Mouse (Mus musculus): ENCODE data around the gene Gm49358.

The Gm49358 gene

GRCm38 (mm10) chr10:86778398-86779116 lies 14.8 kb downstream of the Gm49358 start, which contains the start of gene Nt5dc3:
TSS of gene Nt5dc3 (plus strand) at chr10:86779005.
- DNase-seq (ENCODE audit: low read depth), result peak; percentile 89

DNA sequence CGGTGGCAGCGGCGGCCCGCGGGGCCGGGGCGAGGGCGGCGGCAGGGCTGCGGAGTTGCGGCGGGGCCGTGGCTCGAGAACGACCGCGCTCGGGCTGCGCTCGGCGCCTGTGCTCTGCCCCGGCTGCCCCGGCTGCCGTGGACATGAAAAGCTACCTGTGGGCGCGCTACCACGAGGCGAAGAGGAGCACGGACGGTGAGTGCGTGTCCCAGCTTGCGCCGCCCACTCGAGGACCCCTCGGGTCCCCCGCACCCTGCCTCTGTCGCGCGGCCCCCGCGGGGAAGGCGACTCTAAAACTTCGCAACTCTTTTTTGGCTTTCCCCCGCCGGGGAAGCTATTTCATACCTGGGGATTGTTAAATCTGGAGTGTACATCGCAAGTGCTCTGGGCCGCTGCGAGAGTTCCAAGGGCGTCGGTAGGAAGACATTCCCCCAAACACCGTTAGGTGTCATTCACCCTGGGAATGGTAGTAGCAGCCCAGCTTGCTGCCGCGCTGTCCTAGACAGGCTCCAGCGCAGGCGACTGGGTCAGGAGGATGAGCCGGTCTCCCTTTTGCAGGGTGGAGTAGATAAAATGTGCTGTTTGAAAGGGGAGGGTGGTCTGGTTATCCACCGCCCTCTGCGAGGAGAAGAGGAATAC lies 15.5 kb downstream of the Gm49358 start:
- no peak for DNase-seq (ENCODE audit: low read depth)

GRCm38 (mm10) chr10:86779816-86780500 lies 16.2 kb downstream of the Gm49358 start:
- DNase-seq (ENCODE audit: low read depth), result no peak

DNA sequence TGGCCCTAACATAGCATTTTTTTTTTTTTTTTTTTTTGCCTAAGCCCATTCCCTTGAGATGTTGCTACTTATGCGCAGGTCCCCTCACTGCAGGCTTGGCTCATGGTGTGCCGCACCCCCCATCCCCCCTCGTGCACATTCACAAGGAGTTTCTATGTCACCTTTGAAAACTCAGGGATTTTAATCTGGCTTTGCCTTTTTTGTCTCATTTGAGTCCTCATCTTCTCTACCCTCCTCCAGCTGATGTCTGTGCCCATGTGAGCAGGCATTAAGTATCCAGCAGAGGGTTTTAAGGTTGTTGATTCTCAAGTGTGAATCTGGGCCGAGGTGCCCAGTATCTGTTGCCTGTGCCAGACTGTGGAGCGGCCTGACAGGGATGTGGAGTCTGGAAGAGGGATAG lies 17.9 kb downstream of the Gm49358 start:
- DNase-seq (ENCODE audit: low read depth), result no peak

DNA sequence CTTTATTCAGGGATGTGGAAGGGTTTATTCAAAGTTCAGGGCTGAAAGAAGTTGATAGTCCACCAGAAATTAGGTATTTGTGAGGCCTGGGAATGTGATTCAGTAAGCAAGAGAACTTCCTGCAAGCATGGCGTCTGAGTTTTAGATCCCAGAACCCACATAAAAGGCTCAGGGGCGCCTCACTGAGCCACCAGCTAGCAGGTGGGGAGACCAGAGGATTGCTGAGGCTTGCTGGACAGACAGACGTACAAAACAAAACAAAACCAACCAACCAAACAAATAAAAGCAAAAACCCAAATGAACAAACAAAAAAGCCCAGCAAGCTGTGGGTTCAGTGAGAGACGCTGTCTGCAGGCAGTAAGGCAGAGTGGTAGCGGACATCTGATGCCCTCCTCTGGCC lies 18.9 kb downstream of the Gm49358 start:
- DNase-seq (ENCODE audit: low read depth), result no peak

GRCm38 (mm10) chr10:86783561-86783960 lies 19.8 kb downstream of the Gm49358 start:
- DNase-seq (ENCODE audit: low read depth), result no peak

DNA sequence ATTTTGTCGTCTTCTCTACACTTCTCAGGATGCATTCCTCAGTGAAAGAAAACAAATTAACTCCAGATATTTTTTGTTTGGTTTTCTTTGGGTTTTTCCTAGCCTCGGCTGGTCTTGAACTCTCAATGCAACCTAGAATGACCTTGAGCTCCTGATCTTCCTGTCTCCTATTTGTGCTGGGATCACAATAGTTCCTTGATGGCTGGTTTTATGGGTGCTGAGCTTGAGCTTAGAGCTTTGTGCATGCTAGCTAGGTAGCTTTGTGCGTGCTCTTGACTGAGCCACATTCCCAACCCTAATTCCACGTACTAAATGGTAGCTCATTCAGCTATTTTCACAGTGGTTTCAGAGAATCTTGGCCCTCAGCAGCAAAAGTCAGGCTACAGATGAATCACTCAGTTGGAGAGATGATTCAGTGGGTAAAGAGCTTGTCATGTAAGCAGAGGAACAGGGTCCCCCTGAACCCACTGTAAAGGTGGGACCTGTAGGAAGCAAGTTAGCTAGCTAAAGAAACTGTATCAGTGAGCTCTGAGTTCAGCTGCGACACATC lies 20.4 kb downstream of the Gm49358 start:
- DNase-seq (ENCODE audit: low read depth), result no peak

DNA sequence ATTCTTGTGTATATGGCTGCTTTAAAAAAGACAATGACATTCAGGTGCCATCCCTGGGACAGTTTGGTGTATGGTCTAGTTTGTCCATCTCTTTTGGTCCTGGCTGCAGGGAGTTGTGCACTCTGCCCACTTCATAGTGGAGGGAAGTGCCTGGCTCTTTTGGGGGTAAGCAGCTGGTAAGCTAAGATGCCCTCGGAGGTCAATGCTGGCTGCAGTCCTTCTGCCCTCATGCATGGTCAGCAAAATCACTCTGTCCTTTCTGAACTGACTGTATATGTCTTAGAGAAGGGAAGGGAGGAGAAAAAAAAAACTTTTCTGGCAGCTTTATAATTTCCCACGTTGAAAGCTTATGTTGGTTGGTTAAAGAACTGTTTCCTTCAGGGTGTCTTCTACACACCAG lies 21.6 kb downstream of the Gm49358 start:
- DNase-seq (ENCODE audit: low read depth), result no peak

DNA sequence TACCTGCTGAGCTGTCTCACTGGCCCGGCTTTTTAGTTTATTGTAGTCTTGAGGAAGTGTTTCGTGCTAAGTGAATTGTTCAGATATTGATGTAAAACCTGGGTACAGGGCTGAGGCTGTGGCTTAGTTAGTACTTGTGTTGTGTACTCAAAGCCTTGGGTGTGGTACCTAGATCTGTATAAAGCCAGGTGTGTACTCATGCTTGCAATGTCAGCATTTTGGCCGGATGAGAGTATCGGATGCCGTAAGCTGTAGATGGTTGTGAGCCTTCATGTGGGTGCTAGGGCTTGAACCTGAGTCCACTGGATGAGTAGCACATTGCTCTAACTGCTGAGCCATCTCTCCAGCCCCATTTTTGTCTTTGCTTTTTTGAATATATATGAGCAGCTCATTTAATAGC lies 22.3 kb downstream of the Gm49358 start:
- DNase-seq (ENCODE audit: low read depth), result no peak

DNA sequence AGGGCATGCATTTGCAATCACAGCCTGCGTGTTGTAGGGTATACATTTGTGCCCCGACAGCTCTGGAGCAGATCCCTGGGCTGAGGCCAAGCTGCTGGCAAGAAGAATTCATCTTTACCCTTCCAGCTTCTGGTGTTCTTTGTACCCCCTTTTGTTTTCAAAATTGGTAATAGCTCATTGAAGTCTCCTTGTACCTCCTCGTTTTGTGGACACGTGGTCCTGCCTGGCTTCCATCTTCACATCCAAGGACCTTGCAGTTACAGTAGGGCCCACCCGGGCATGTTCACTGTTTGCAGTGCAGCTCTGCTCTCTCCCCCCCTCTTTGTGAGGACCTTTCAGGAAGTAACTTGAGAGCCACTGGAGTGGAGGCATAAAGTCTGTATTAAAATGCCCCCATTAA lies 24.4 kb downstream of the Gm49358 start:
- no peak for DNase-seq (ENCODE audit: low read depth)

DNA sequence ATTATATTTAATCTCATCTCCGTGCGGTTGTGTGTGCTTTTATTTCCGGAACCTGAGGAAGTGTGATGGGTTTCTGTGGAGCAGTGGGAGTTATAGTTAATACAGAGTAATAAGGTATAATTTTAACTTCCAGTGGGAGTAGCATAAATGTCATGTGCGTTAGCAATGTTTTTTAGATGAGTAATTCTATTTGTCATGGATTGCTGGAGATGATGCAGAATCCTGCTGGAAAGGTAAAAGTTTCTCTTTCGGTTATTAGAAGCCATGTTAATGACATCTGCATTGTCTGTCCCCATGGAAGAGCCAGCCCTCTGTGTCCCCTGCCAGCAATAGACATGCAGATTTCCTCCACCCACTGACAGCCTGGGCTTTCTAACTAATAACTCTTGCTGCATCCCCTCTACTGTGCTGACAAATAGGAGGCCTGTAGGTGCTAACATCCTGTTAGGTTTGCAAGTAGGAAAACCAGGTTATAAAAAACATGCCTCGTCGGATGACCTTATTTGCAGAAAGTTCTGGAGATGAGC lies 25.4 kb downstream of the Gm49358 start:
- DNase-seq (ENCODE audit: low read depth), result no peak

- no peak for DNase-seq (ENCODE audit: low read depth)
Observed at GRCm38 (mm10) chr10:86791507-86792184, 27.9 kb downstream of the Gm49358 start.

DNA sequence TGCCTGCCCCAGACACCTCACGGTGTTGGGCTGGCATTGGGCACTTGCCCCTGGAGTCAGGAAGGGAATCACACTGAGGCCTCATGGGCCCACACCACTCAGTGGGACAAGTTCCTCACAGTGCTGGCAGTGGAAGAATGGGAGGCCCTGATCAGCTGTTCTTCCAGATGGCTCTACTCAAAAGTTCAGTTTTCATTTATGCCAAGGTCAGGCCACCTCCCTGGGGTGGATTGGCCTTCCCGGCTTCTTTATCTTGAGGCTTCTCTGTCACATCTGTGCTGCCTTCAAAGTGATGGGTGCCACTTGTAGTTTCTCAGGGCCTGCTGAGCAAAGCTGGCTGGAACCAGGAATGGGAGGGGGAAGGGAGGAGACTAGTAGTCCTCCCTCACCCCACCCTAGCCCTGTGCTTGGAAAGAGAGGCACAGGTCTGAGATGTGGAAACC lies 29.8 kb downstream of the Gm49358 start:
- no peak for DNase-seq (ENCODE audit: low read depth)

DNA sequence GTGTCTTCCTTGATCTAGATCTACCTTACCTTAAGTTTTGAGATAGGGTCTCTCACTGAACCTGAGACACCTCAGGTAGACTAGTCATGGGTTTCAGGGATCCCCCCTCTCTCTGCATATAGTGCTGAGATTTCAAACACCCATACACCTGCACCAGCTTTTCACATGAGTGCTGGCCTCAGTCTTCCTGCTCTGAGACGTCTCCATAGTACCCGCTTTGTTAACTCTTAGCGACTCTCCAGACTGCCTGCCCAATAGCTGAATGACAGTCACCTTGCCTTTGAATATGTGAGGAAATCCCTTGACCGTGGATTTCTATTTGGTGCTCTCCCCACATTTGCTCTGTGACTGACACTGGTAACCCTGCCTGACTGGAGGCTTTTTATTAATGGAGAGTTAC lies 30.4 kb downstream of the Gm49358 start:
- no peak for DNase-seq (ENCODE audit: low read depth)

DNA sequence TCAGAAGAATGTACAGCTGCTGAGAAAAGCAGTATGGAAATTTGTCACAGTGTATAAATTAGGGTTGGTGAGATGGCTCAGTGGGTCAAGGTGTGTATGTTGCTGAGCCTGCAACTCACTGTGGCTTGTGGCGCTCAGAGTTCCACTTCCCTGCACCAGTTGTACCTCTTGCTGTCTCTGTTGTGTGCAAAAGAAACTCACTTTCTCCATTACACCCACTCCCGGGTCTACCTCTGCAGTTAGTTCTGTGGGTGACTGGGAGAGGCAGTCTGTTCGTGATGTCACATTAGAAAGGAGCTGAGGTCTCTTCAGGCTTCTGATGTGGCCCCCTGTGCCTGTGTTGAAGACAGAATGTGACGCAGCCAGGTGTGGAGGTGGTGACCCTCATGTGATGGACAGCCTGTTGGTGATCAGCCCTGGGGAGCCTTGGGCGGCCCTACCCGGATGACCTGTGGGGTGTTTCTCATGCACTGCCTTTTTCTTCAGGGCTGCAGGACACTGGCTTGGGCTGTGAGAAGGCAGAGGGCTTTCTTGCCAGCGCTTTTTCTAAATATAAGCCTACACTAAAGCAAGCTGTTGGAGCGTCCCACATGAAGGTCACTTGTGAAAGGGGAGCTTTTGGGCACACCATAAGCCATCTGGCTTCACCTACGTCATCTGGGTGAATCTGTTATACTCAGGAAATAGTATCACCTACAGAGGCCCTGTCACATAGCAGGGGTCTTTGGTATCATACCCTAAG lies 31.2 kb downstream of the Gm49358 start:
- no peak for DNase-seq (ENCODE audit: low read depth)

- DNase-seq (ENCODE audit: low read depth), result no peak
Observed at GRCm38 (mm10) chr10:86796073-86796741, 32.4 kb downstream of the Gm49358 start.

DNA sequence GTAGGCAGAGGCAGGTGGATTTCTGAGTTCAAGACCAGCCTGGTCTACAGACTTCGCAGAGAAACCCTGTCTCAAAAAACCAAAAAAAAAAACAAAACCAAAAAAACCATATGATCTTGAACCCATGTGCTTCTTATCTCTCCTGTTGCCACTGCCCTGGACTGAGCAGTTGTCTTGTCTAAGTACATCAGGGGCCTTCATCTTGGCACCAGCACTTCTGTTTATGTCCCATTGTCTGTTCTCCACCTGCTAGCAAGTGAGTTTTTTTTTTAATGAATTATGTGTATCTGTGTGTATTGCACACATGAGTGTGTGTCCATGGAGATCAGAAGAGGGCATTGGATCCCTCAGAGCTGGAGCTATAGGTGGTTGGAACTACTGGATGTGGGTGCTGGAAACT lies 43.6 kb downstream of the Gm49358 start:
- no peak for DNase-seq (ENCODE audit: low read depth)

GRCm38 (mm10) chr10:86808013-86808758 lies 44.4 kb downstream of the Gm49358 start:
- no peak for DNase-seq (ENCODE audit: low read depth)

DNA sequence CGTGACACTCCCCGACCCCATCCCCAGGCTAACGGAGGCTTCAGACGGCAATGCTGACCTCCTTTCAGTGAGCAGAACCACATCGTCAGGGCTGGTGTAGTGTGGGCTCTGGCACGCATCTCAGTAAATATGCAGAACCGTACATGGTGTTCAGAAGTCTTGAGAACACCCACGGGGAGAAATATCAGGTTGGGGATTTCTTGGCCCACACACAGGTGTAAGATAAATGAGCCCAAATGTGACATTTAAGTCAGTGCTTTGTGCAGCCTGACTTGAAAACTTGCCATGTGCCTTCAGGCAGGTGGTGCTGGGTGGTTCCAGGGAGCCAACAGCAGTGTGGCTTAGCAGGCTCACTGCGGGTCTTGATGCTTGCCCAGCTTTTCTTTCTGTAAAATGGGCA lies 46.2 kb downstream of the Gm49358 start:
- no peak for DNase-seq (ENCODE audit: low read depth)

DNA sequence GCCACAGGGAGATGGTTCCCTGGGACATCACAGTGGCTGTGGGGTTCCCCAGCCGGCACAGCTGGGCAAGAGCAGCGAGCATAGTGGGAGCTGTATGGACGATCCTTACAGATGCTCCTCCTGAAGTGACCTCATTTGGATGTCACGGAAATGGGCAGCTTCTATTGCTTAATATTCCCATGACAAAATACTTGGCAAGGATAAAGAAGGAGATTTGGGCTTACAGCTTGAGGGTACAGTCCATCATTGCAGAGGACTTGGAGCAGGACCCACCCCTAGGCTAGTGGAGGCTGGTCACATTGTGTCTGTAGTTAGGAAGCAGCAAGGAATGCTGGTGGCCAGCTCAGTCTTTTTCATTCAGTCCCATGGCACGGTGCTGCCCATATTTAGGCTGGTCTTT lies 46.8 kb downstream of the Gm49358 start:
- DNase-seq (ENCODE audit: low read depth), result no peak
